Mouse (Mus musculus): Measurements from ENCODE around the gene Fam50b. TPM values are rescaled to one million over a fixed set of nuclear protein-coding genes. Genes with fewer than 3 reads are reported as not detected.

Gene Fam50b
- polyA plus RNA-seq, 1 experiment from 2014 or later, result not detected

DNA sequence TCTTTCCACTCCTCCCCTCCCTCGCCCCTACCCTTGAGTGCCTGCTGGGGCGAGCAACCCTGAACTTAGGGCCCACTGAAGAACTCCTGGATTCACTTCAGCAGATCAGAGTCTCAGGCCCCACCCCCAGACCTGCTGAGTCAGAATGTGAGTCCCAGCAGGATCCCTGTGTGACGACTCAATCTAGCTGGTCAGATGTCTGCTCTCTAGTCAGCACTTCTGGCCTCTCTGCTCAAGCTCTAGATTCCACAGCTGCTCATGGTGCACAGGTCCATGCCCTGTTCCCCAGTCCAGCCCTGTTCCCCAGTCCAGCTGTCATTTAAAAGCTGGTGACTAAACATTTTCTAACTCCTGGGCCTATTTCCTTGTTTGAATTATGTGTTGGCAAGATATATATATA is 13.9 kb downstream of the Fam50b start:
- Histone ChIP-seq H3K9ac (ENCODE audit: low read depth, low read length) (no peak overlapping the region), H3K27ac (ENCODE audit: low read depth, low read length) (no peak overlapping the region), H3K4me3 (ENCODE audit: low read length) (no peak overlapping the region), H3K27me3 (replicated peaks; ENCODE audit: control insufficient read depth, insufficient read depth, low read length) (no peaks in the 10 kb centered on the region), H3K4me2 (ENCODE audit: low read length) (no peak overlapping the region), H3K4me1 (ENCODE audit: control insufficient read depth, insufficient read depth, low read depth, low read length) (no peaks in the 10 kb centered on the region), H3K9me3 (ENCODE audit: control insufficient read depth, low read length) (peaks cover 11% of the 10 kb centered on the region), H3K36me3 (ENCODE audit: control insufficient read depth, insufficient read depth, low read length) (no peaks in the 10 kb centered on the region)
- ATAC-seq, result no peak
- 58% methylated on average over 3 of the region's 3 CpGs for WGBS

GRCm38 (mm10) chr13:34759202-34759601 is 24.6 kb downstream of the Fam50b start:
- Histone ChIP-seq H3K27me3 (replicated peaks; ENCODE audit: control insufficient read depth, insufficient read depth, low read length) (no peaks in the 10 kb centered on the region), H3K4me3 (ENCODE audit: low read length) (no peak overlapping the region), H3K4me2 (ENCODE audit: low read length) (no peak overlapping the region), H3K36me3 (ENCODE audit: control insufficient read depth, insufficient read depth, low read length) (no peaks in the 10 kb centered on the region), H3K27ac (ENCODE audit: low read depth, low read length) (no peak overlapping the region), H3K4me1 (ENCODE audit: control insufficient read depth, insufficient read depth, low read depth, low read length) (peaks cover 6% of the 10 kb centered on the region; the same call in 1 of the 2 replicates), H3K9me3 (ENCODE audit: control insufficient read depth, low read length) (no peaks in the 10 kb centered on the region), H3K9ac (ENCODE audit: low read depth, low read length) (no peak overlapping the region)
- ATAC-seq, result no peak
- WGBS, result 98% methylated on average over 9 of the region's 9 CpGs

DNA sequence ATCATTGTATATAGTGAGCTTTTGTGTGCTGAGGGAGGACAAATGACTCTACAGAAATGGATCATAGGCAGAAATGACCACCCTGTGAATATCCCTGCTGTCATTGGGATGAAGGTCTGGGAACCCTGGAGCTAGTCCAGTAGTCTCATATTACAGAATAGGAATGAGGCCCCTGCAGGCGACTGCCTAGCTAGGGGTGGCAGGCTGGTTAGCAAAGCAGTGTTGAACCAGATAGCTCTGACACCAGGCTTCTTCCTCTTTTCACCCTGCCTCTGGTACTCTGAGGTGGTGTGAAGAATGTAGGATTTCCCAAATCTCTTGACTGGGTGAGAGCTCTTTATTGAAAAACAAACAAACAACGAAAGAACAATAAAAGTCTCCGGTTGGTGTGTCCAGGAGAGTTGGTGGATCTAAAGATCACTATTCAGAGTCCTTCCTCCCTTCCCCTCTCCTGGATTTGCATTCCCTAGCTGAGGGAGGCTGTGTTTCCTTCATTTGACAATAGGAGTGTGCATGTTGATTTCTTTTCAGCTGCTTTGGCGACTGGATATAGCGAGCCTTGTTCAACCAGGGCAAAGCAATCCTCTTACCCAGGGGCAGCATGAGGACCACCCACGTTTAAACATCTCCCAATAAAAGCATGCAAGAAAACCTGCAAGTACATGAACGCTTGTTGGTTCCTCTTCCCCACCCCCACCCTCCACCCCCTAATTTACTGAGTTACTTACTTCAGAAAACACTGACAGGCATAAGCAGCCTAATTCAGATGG is 26.1 kb downstream of the Fam50b start:
- Histone ChIP-seq H3K36me3 (ENCODE audit: control insufficient read depth, insufficient read depth, low read length) (no peaks in the 10 kb centered on the region), H3K4me3 (ENCODE audit: low read length) (no peak overlapping the region), H3K9me3 (ENCODE audit: control insufficient read depth, low read length) (no peaks in the 10 kb centered on the region), H3K27me3 (replicated peaks; ENCODE audit: control insufficient read depth, insufficient read depth, low read length) (no peaks in the 10 kb centered on the region), H3K4me2 (ENCODE audit: low read length) (no peak overlapping the region), H3K27ac (ENCODE audit: low read depth, low read length) (peak overlapping the region; percentile 44; the same call in 1 of the 2 replicates), H3K4me1 (ENCODE audit: control insufficient read depth, insufficient read depth, low read depth, low read length) (peaks cover 6% of the 10 kb centered on the region; the same call in 1 of the 2 replicates), H3K9ac (ENCODE audit: low read depth, low read length) (no peak overlapping the region)
- WGBS, result 13% methylated on average over 7 of the region's 7 CpGs
- peak; percentile 56; the same call in 1 of the 2 replicates for ATAC-seq

- Histone ChIP-seq H3K4me1 (ENCODE audit: control insufficient read depth, insufficient read depth, low read depth, low read length) (peaks cover 6% of the 10 kb centered on the region; the same call in 1 of the 2 replicates), H3K9ac (ENCODE audit: low read depth, low read length) (no peak overlapping the region), H3K4me3 (ENCODE audit: low read length) (no peak overlapping the region), H3K27ac (ENCODE audit: low read depth, low read length) (no peak overlapping the region), H3K27me3 (replicated peaks; ENCODE audit: control insufficient read depth, insufficient read depth, low read length) (no peaks in the 10 kb centered on the region), H3K36me3 (ENCODE audit: control insufficient read depth, insufficient read depth, low read length) (no peaks in the 10 kb centered on the region), H3K9me3 (ENCODE audit: control insufficient read depth, low read length) (no peaks in the 10 kb centered on the region), H3K4me2 (ENCODE audit: low read length) (no peak overlapping the region)
- ATAC-seq, result 0 out of 2 replicates have a peak, but pooled peaks have one; percentile 65
- 45% methylated on average over 5 of the region's 5 CpGs for WGBS
Measured at GRCm38 (mm10) chr13:34762136-34762535, 27.5 kb downstream of the Fam50b start.

- H3K4me1 ChIP-seq (ENCODE audit: control insufficient read depth, insufficient read depth, low read depth, low read length), result peaks cover 6% of the 10 kb centered on the region; the same call in 1 of the 2 replicates
- no peaks in the 10 kb centered on the region for H3K9me3 ChIP-seq (ENCODE audit: control insufficient read depth, low read length)
- no peaks in the 10 kb centered on the region for H3K36me3 ChIP-seq (ENCODE audit: control insufficient read depth, insufficient read depth, low read length)
- ATAC-seq, result no peak
- no peak overlapping the region for H3K4me2 ChIP-seq (ENCODE audit: low read length)
- H3K27ac ChIP-seq (ENCODE audit: low read depth, low read length), result no peak overlapping the region
- no peak overlapping the region for H3K4me3 ChIP-seq (ENCODE audit: low read length)
- WGBS, result 62% methylated on average over 4 of the region's 4 CpGs
- H3K9ac ChIP-seq (ENCODE audit: low read depth, low read length), result no peak overlapping the region
- no peaks in the 10 kb centered on the region for H3K27me3 ChIP-seq (replicated peaks; ENCODE audit: control insufficient read depth, insufficient read depth, low read length)
Measured at GRCm38 (mm10) chr13:34762865-34763264, 28.2 kb downstream of the Fam50b start.

DNA sequence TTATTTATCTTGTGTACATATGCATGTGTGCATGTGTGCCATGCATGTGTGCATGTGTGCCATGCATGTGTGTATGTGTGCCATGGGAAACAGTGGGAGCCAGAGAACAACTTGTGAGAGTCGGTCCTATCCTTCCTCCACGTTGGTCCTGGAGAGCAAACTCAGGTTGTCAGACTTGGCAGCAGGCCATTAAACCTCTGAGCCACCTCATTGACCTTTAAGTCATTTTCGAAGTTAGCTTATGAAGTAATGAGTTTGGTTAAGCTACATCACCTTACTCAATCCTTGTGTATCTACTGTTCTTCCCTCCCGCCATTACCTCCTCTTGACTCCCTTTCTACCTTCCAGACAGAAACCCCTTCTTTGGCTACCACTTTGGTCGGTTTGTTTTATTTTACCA is 30.6 kb downstream of the Fam50b start:
- WGBS, result 87% methylated on average over 5 of the region's 5 CpGs

DNA sequence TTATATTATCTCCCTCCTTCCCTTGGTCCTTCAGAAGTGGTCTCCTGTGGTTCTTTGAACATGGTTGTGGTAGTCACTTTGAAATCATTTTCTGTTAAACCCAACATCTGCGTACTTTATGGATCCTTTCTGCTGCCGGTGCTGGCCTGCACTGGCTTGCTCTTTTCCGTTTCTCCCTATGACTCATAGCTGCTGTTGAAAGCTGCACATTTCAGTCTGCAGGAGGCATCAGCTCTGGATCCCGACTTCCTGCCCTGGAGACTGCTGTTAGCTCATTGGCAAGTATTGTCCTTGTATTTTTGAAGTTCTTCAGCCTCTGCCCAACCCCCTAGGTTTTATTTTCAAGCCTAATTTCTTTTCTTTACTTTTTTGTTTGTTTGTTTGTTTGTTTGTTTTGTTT is 31.9 kb downstream of the Fam50b start:
- no peaks in the 10 kb centered on the region for H3K36me3 ChIP-seq (ENCODE audit: control insufficient read depth, insufficient read depth, low read length)

More for the DNA sequence above, 30.6 kb downstream of the Fam50b start:
- Histone ChIP-seq H3K9ac (ENCODE audit: low read depth, low read length) (no peak overlapping the region), H3K36me3 (ENCODE audit: control insufficient read depth, insufficient read depth, low read length) (no peaks in the 10 kb centered on the region), H3K27me3 (replicated peaks; ENCODE audit: control insufficient read depth, insufficient read depth, low read length) (no peaks in the 10 kb centered on the region), H3K4me3 (ENCODE audit: low read length) (no peak overlapping the region), H3K9me3 (ENCODE audit: control insufficient read depth, low read length) (no peaks in the 10 kb centered on the region), H3K27ac (ENCODE audit: low read depth, low read length) (no peak overlapping the region), H3K4me1 (ENCODE audit: control insufficient read depth, insufficient read depth, low read depth, low read length) (peaks cover 6% of the 10 kb centered on the region; the same call in 1 of the 2 replicates), H3K4me2 (ENCODE audit: low read length) (no peak overlapping the region)
- no peak for ATAC-seq

GRCm38 (mm10) chr13:34767527-34768292 is 33.1 kb downstream of the Fam50b start:
- 83% methylated on average over 18 of the region's 18 CpGs for WGBS
- no peak overlapping the region for H3K4me3 ChIP-seq (ENCODE audit: low read length)
- H3K36me3 ChIP-seq (ENCODE audit: control insufficient read depth, insufficient read depth, low read length), result no peaks in the 10 kb centered on the region
- H3K9me3 ChIP-seq (ENCODE audit: control insufficient read depth, low read length), result no peaks in the 10 kb centered on the region
- no peak overlapping the region for H3K9ac ChIP-seq (ENCODE audit: low read depth, low read length)
- no peaks in the 10 kb centered on the region for H3K27me3 ChIP-seq (replicated peaks; ENCODE audit: control insufficient read depth, insufficient read depth, low read length)
- no peaks in the 10 kb centered on the region for H3K4me1 ChIP-seq (ENCODE audit: control insufficient read depth, insufficient read depth, low read depth, low read length)
- no peak overlapping the region for H3K4me2 ChIP-seq (ENCODE audit: low read length)
- no peak overlapping the region for H3K27ac ChIP-seq (ENCODE audit: low read depth, low read length)
- peak; percentile 60 for ATAC-seq

More for the DNA sequence above, 31.9 kb downstream of the Fam50b start:
- no peaks in the 10 kb centered on the region for H3K27me3 ChIP-seq (replicated peaks; ENCODE audit: control insufficient read depth, insufficient read depth, low read length)
- H3K9me3 ChIP-seq (ENCODE audit: control insufficient read depth, low read length), result no peaks in the 10 kb centered on the region
- no peak overlapping the region for H3K9ac ChIP-seq (ENCODE audit: low read depth, low read length)
- no peaks in the 10 kb centered on the region for H3K4me1 ChIP-seq (ENCODE audit: control insufficient read depth, insufficient read depth, low read depth, low read length)
- no peak overlapping the region for H3K27ac ChIP-seq (ENCODE audit: low read depth, low read length)
- WGBS, result 71% methylated on average over 4 of the region's 4 CpGs
- H3K4me2 ChIP-seq (ENCODE audit: low read length), result no peak overlapping the region
- no peak overlapping the region for H3K4me3 ChIP-seq (ENCODE audit: low read length)
- no peak for ATAC-seq

DNA sequence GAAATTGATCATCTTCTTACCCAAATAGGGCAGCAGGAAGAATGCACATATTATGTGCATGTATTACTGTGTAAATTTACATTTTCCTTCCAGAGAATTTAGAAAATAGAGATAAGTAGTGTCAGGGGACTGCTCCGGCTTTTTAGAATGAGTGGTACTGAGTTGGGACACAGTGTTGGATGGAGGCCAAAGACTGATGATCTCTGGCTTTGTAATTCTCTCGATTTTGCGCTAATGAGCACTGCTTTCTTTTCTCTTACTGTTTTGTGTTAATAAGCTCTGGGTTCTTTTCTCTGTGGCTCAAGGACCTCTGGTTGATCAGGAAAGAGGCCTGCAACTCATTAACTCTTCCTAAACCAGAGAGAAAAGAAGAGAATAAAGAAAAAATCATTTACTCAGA is 42.1 kb downstream of the Fam50b start:
- Histone ChIP-seq H3K27me3 (replicated peaks; ENCODE audit: control insufficient read depth, insufficient read depth, low read length) (no peaks in the 10 kb centered on the region), H3K4me2 (ENCODE audit: low read length) (no peak overlapping the region), H3K27ac (ENCODE audit: low read depth, low read length) (no peak overlapping the region), H3K4me3 (ENCODE audit: low read length) (no peak overlapping the region), H3K9me3 (ENCODE audit: control insufficient read depth, low read length) (no peaks in the 10 kb centered on the region), H3K4me1 (ENCODE audit: control insufficient read depth, insufficient read depth, low read depth, low read length) (no peaks in the 10 kb centered on the region), H3K36me3 (ENCODE audit: control insufficient read depth, insufficient read depth, low read length) (no peaks in the 10 kb centered on the region), H3K9ac (ENCODE audit: low read depth, low read length) (no peak overlapping the region)
- no peak for ATAC-seq
- WGBS, result 49% methylated on average over 3 of the region's 3 CpGs

Measured in hindbrain, embryonic 16.5 days (tissue).